Comparison of ENCODE assay signal across 27 mouse cellular contexts in genomic region chr6:84783994-84784393, GRCm38 (mm10).
DNase-seq lines count a peak whose midpoint lies in the region; ATAC-seq and TF ChIP-seq lines count a peak whose summit lies in the region.
"Had no signal": no experiment of that assay in that cellular context is flagged by ENCODE, and none has a peak within 500 bp of the region (broad histone marks: within the 10 kb centered on the region; RNA-seq: fewer than 3 reads in every experiment).

No protein-coding gene starts in this region.

- H3K9ac ChIP-seq in forebrain, embryonic 14.5 days (ENCODE audit: low read length), result no peak overlapping the region
- no peak overlapping the region for H3K9ac ChIP-seq in forebrain, embryonic 11.5 days (ENCODE audit: low read length)
- no peak overlapping the region for H3K9ac ChIP-seq in stomach, postnatal 0 days (ENCODE audit: low read length)
- H3K9ac ChIP-seq: embryonic facial prominence, embryonic 13.5 days; embryonic facial prominence, embryonic 15.5 days; forebrain, embryonic 15.5 days had no signal

- no peaks in the 10 kb centered on the region for H3K4me1 ChIP-seq in forebrain, embryonic 14.5 days (ENCODE audit: control insufficient read depth, insufficient read depth, low read length)
- H3K4me1 ChIP-seq in forebrain, embryonic 11.5 days (replicated peaks; ENCODE audit: control insufficient read depth, insufficient read depth, low read length), result no peaks in the 10 kb centered on the region
- no peaks in the 10 kb centered on the region for H3K4me1 ChIP-seq in stomach, postnatal 0 days (replicated peaks; ENCODE audit: control insufficient read depth, insufficient read depth)
- H3K4me1 ChIP-seq: embryonic facial prominence, embryonic 13.5 days; forebrain, embryonic 15.5 days had no signal

- no peak for TF ChIP-seq EP300 in stomach, postnatal 0 days (optimal IDR thresholded peaks at IDR 0.05)

- H3K36me3 ChIP-seq in forebrain, embryonic 14.5 days (ENCODE audit: control insufficient read depth, insufficient read depth, low read length), result no peaks in the 10 kb centered on the region
- no peaks in the 10 kb centered on the region for H3K36me3 ChIP-seq in forebrain, embryonic 11.5 days (ENCODE audit: control insufficient read depth, insufficient read depth, low read length)
- H3K36me3 ChIP-seq in stomach, postnatal 0 days (ENCODE audit: control insufficient read depth, insufficient read depth, low read length), result no peaks in the 10 kb centered on the region
- H3K36me3 ChIP-seq: embryonic facial prominence, embryonic 13.5 days; embryonic facial prominence, embryonic 15.5 days; forebrain, embryonic 10.5 days; forebrain, embryonic 15.5 days; G1E had no signal

- ATAC-seq in forebrain, embryonic 14.5 days, result no peak
- no peak for ATAC-seq in forebrain, embryonic 11.5 days (replicated peaks; ENCODE audit: low FRiP score)
- ATAC-seq in stomach, postnatal 0 days (ENCODE audit: low FRiP score, low TSS enrichment), result no peak
- ATAC-seq: activated CD4-positive, CD25-positive, alpha-beta regulatory T cell, adult 4 months; CD4-positive, CD25-positive, alpha-beta regulatory T cell, adult 4 months; forebrain, embryonic 15.5 days; Patski had no signal

- WGBS in forebrain, embryonic 14.5 days, result 46% methylated on average over 2 of the region's 2 CpGs
- WGBS in forebrain, embryonic 11.5 days, result 82% methylated on average over 2 of the region's 2 CpGs
- WGBS in stomach, postnatal 0 days, result 67% methylated on average over 2 of the region's 2 CpGs

- H3K4me3 ChIP-seq in forebrain, embryonic 14.5 days (ENCODE audit: low read depth, low read length), result no peak overlapping the region
- H3K4me3 ChIP-seq in forebrain, embryonic 11.5 days (ENCODE audit: low read depth, low read length), result no peak overlapping the region
- H3K4me3 ChIP-seq in stomach, postnatal 0 days (ENCODE audit: low read depth, low read length), result no peak overlapping the region
- H3K4me3 ChIP-seq: embryonic facial prominence, embryonic 13.5 days; embryonic facial prominence, embryonic 15.5 days; erythroblast, embryonic 14.5 days; forebrain, embryonic 10.5 days; forebrain, embryonic 15.5 days had no signal

- peak; percentile 56 for DNase-seq in forebrain, embryonic 14.5 days (ENCODE audit: low spot score)
- no peak for DNase-seq in forebrain, embryonic 11.5 days (ENCODE audit: low spot score)
- DNase-seq in layer of hippocampus, adult 9-11 months, result peak; percentile 26
- DNase-seq in layer of hippocampus, adult 9-10 months (ENCODE audit: low spot score), result no peak
- peak; percentile 10 for DNase-seq in brain, embryonic 18.5 days (ENCODE audit: low read depth, low spot score)
- DNase-seq in cerebellum, adult 9-11 months, result no peak
- no peak for DNase-seq in stomach, postnatal 0 days (ENCODE audit: low spot score)
- DNase-seq: adrenal gland, adult 2 months; adrenal gland, postnatal 10 days; adrenal gland, postnatal 25 days; B cell, adult 2 months; cerebellum, adult 11-12 months; cerebellum, adult 2 months; cerebellum, adult 9-10 months; cerebellum, postnatal 14 days; cerebellum, postnatal 36 days; embryo, embryonic 11 days had no signal

- no peak for TF ChIP-seq CTCF in stomach, postnatal 0 days (IDR thresholded peaks at IDR 0.05; ENCODE audit: low read depth)

- no peaks in the 10 kb centered on the region for H3K9me3 ChIP-seq in forebrain, embryonic 14.5 days (replicated peaks; ENCODE audit: control insufficient read depth, low read length)
- H3K9me3 ChIP-seq in forebrain, embryonic 11.5 days (ENCODE audit: control insufficient read depth, low read length), result no peaks in the 10 kb centered on the region
- no peaks in the 10 kb centered on the region for H3K9me3 ChIP-seq in stomach, postnatal 0 days (ENCODE audit: control insufficient read depth, low read length)
- H3K9me3 ChIP-seq: embryonic facial prominence, embryonic 13.5 days; embryonic facial prominence, embryonic 15.5 days; forebrain, embryonic 10.5 days; forebrain, embryonic 15.5 days; G1E had no signal

- no peak overlapping the region for H3K27ac ChIP-seq in forebrain, embryonic 14.5 days (ENCODE audit: low read depth, low read length)
- H3K27ac ChIP-seq in forebrain, embryonic 11.5 days (ENCODE audit: low read depth, low read length), result no peak overlapping the region
- no peak overlapping the region for H3K27ac ChIP-seq in stomach, postnatal 0 days (replicated peaks)
- H3K27ac ChIP-seq: embryonic facial prominence, embryonic 13.5 days; embryonic facial prominence, embryonic 15.5 days; forebrain, embryonic 10.5 days; forebrain, embryonic 15.5 days had no signal

- H3K27me3 ChIP-seq in forebrain, embryonic 14.5 days (replicated peaks; ENCODE audit: control insufficient read depth, insufficient read depth, low read length), result no peaks in the 10 kb centered on the region
- no peaks in the 10 kb centered on the region for H3K27me3 ChIP-seq in forebrain, embryonic 11.5 days (ENCODE audit: control insufficient read depth, insufficient read depth, low read length)
- no peaks in the 10 kb centered on the region for H3K27me3 ChIP-seq in stomach, postnatal 0 days (ENCODE audit: control insufficient read depth, insufficient read depth, low read length)
- H3K27me3 ChIP-seq: CH12.LX; embryonic facial prominence, embryonic 13.5 days; embryonic facial prominence, embryonic 15.5 days; forebrain, embryonic 15.5 days; Patski had no signal

- H3K4me2 ChIP-seq in forebrain, embryonic 14.5 days (ENCODE audit: low read length), result no peak overlapping the region
- H3K4me2 ChIP-seq in forebrain, embryonic 11.5 days (ENCODE audit: low read depth, low read length, severe bottlenecking), result no peak overlapping the region
- no peak overlapping the region for H3K4me2 ChIP-seq in stomach, postnatal 0 days (replicated peaks; ENCODE audit: low read depth)
- H3K4me2 ChIP-seq: embryonic facial prominence, embryonic 13.5 days; embryonic facial prominence, embryonic 15.5 days; forebrain, embryonic 15.5 days had no signal

Comparison
In these comparisons a context has a peak if more than half of its experiments do, and no peak if none do; other contexts are left out.
1. DNase-seq: peak in forebrain, embryonic 14.5 days (single experiment), layer of hippocampus, adult 9-11 months (single experiment) and brain, embryonic 18.5 days (single experiment); none in forebrain, embryonic 11.5 days (single experiment), layer of hippocampus, adult 9-10 months (single experiment), cerebellum, adult 9-11 months (single experiment) and stomach, postnatal 0 days (single experiment).